Mouse (Mus musculus) lung, embryonic 16.5 days (tissue): ENCODE data around the gene B430306N03Rik. TPM values are rescaled to one million over a fixed set of nuclear protein-coding genes. Genes with fewer than 3 reads are reported as not detected.
"Not testable (repeated sequence)": the region's sequence is repeated elsewhere in the genome, so short reads cannot be mapped to it uniquely, and the experiment has no call there.

Experiments
- ATAC-seq: fragments of 200-750 bp; cut with Nextera tagmentation; 2 replicates; pipeline ENCODE4 v1.8.0; 2017; ENCODE audit warnings: low read depth, mild to moderate bottlenecking, moderate library complexity
- H3K27ac ChIP-seq: fragments of 300-500 bp; sonication (generic); 2 replicates; pipeline ENCODE4 v1.5.1; 2014; ENCODE audit warnings: mild to moderate bottlenecking, control low read depth, low read length
- H3K27me3 ChIP-seq: fragments of 300-500 bp; sonication (generic); 2 replicates; pipeline ENCODE4 v1.6.1; 2014; ENCODE audit warnings: low read depth, low read length, mixed read lengths; ENCODE audit not compliant: control insufficient read depth, insufficient read depth
- H3K36me3 ChIP-seq: fragments of 300-500 bp; sonication (generic); 2 replicates; pipeline ENCODE4 v1.6.1; 2014; ENCODE audit warnings: low read length; ENCODE audit not compliant: control insufficient read depth, insufficient read depth
- H3K4me1 ChIP-seq: fragments of 300-500 bp; sonication (generic); replicated peaks from 2 replicates; pipeline ENCODE4 v1.6.1; 2014; ENCODE audit warnings: low read length, mixed read lengths; ENCODE audit not compliant: control insufficient read depth, insufficient read depth
- H3K4me2 ChIP-seq: fragments of 300-500 bp; sonication (generic); 2 replicates; pipeline ENCODE4 v1.6.1; 2014; ENCODE audit warnings: low read depth, low read length, control low read depth
- H3K4me3 ChIP-seq: fragments of 300-500 bp; sonication (generic); 2 replicates; pipeline ENCODE4 v1.5.1; 2014; ENCODE audit warnings: mild to moderate bottlenecking, low read length, control low read depth
- H3K9ac ChIP-seq: fragments of 300-500 bp; sonication (generic); 2 replicates; pipeline ENCODE4 v1.6.1; 2014; ENCODE audit warnings: low read length, control low read depth
- H3K9me3 ChIP-seq: fragments of 300-500 bp; sonication (generic); 2 replicates; pipeline ENCODE4 v1.6.1; 2016; ENCODE audit warnings: low read length; ENCODE audit not compliant: control insufficient read depth
- WGBS: fragments of 180-500 bp; shearing (Covaris S2); extraction: QIAGEN DNeasy Blood & Tissue Kit; methylation state at CpG from one replicate; pipeline ENCODE4 v1.1.7; 2014; 5-methylcytosine and 5-hydroxymethylcytosine counted together
- polyA plus RNA-seq: library from polyadenylated mRNA; unstranded; fragments of >200 nt; fragmentation: Nextera tagmentation; extraction: Ambion mirVana; gene quantifications from 2 replicates; pipeline ENCODE4 v1.2.1, GENCODE M21; 2015

The B430306N03Rik gene
- polyA plus RNA-seq, 1 experiment from 2014 or later, result 0.34 TPM

DNA sequence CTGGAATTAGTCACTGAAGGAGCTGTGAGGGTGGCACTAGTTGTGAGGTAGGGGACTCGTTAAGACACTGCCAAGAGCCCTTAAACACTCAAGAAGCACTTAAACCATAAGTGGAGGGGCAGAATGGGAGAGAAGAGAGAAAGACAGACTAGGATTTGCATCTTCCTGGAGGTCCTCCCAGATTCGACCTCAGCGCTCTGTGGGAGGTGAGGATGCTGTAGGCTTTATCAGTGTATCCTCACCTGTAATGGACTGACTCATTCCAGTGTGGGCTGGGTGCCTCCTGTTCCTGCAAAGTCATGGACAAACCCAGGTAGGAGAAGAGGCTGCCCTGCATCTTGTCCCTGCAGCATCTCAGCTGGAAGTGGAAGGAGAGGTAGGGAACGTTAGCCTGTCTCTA lies 30.9 kb downstream of the B430306N03Rik start:
- no peak for ATAC-seq
- Histone ChIP-seq H3K36me3 (no peaks in the 10 kb centered on the region), H3K27me3 (no peaks in the 10 kb centered on the region), H3K9ac (no peak overlapping the region), H3K4me3 (no peak overlapping the region), H3K9me3 (no peaks in the 10 kb centered on the region), H3K4me2 (no peak overlapping the region), H3K27ac (no peak overlapping the region), H3K4me1 (no peaks in the 10 kb centered on the region)
- WGBS, result 47% methylated on average over 4 of the region's 4 CpGs

DNA sequence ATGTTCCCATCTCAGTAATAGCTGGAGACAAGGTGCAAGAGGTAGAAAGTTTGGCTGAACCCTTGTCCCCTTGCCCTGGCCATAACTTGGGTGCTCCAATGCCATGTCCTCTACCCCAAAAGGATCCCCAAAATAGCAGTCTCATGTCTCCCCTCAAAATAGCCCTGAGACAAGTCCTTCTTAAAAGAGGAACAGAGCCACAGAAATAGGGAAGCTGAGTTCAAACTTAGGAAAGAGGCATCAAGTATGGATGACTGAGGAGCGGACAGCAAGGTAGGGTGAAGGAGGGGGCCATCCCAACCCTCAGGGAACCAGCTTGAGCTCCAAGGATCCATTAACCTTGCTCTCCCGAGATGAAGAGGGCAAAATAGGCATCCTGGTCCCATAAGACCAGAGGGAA lies 31.3 kb downstream of the B430306N03Rik start:
- Histone ChIP-seq H3K4me3 (no peak overlapping the region), H3K9me3 (no peaks in the 10 kb centered on the region), H3K36me3 (no peaks in the 10 kb centered on the region), H3K27me3 (no peaks in the 10 kb centered on the region), H3K4me1 (no peaks in the 10 kb centered on the region), H3K9ac (no peak overlapping the region), H3K27ac (no peak overlapping the region), H3K4me2 (no peak overlapping the region)
- WGBS, result 69% methylated on average over 2 of the region's 2 CpGs
- ATAC-seq, result no peak

DNA sequence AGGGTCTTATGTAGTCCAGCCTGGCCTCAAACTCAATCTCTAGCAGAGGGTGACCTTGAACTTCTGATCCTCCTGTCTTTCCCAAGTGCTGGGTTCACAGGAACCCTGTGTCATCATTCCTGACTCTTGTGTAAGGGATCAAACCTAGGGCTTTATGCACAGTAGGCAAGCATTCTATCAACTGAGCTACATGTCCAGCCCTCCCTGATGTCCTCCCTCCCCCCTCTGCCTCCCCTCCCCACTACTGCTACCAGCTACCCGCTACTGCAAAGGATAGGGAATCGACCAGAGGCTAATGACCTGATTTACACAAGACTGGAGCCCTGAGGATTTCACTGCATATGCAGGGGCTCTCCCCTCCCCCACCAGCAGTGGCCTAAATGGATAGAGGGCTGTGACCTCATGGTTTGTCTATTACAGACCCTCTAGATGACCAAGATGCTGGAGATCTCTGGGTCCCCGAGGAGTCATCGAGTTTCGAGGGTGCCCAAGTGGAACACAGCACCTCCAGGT lies 34.8 kb downstream of the B430306N03Rik start:
- Histone ChIP-seq H3K9ac (no peak overlapping the region), H3K36me3 (no peaks in the 10 kb centered on the region), H3K4me2 (no peak overlapping the region), H3K4me1 (no peaks in the 10 kb centered on the region), H3K27ac (no peak overlapping the region), H3K9me3 (no peaks in the 10 kb centered on the region), H3K27me3 (no peaks in the 10 kb centered on the region), H3K4me3 (no peak overlapping the region)
- no peak for ATAC-seq
- 72% methylated on average over 5 of the region's 5 CpGs for WGBS

DNA sequence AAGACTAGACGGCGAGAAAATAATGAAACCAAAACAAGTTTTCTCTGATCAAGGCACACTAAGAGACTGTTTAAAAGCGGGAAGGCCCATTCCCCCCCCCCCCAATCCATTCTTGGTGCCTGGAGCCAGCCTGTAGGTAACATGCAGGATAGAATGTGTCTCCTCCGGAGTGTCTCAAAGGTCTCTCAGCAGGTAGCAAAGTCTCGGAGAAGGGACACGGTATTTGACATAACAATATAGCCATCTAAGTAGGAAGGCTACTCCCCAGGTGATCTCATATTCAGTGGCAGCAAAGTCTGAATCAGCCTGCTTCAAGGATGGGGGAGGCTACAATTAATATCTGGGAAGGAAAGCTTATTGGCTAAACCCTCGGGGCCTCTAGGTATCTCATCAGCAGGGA lies 37.0 kb downstream of the B430306N03Rik start:
- H3K27ac ChIP-seq, H3K4me1 ChIP-seq, H3K36me3 ChIP-seq, H3K4me3 ChIP-seq, H3K9me3 ChIP-seq, H3K27me3 ChIP-seq, H3K4me2 ChIP-seq, H3K9ac ChIP-seq, ATAC-seq: not testable (repeated sequence)
- WGBS, result 76% methylated on average over 7 of the region's 7 CpGs

DNA sequence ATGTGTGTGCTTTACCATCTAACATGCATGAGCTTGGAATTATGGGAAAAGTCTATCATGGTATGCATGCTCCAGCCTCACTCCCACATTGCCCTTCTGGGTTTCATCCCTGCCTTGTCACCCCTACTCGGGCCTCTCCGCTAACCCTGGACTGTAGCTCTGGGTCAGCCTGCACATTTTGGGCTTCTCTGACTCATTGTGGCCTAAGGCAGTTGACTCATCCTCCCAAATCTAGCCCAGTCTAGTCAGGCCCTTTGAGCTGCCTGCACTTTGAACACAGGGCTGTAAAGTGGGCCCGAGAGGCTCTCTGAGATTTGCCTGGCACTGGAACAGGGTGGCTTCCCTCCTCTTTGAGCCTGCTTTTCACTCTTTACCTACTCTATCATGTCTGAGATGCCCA lies 39.9 kb downstream of the B430306N03Rik start:
- Histone ChIP-seq H3K9ac (no peak overlapping the region), H3K27ac (no peak overlapping the region), H3K4me3 (no peak overlapping the region), H3K27me3 (no peaks in the 10 kb centered on the region), H3K9me3 (no peaks in the 10 kb centered on the region), H3K4me2 (no peak overlapping the region), H3K36me3 (no peaks in the 10 kb centered on the region), H3K4me1 (no peaks in the 10 kb centered on the region)
- ATAC-seq, result no peak
- WGBS, result 85% methylated on average over 3 of the region's 3 CpGs

DNA sequence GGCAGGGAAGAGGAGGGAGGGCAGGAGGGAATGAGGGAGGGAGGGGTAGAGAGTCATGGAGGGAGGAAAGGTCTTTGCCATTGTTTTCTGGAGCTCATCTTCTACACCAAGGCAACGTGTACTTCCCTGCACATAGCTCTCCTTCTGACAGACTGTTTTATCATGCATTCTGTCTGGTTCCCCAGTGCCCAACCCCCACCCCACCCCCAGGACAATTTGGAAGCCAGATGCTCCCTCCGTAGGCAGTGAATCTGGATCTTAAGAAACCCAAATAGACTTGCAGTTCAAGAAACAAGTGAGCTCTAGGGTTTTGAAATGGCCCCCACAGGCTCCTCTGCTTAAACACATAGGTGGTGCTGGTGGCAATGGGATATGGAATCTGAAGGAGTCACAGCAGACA lies 42.0 kb downstream of the B430306N03Rik start:
- Histone ChIP-seq H3K9me3 (no peaks in the 10 kb centered on the region), H3K4me3 (no peak overlapping the region), H3K4me2 (no peak overlapping the region), H3K4me1 (no peaks in the 10 kb centered on the region), H3K27me3 (no peaks in the 10 kb centered on the region), H3K9ac (no peak overlapping the region), H3K36me3 (no peaks in the 10 kb centered on the region), H3K27ac (no peak overlapping the region)
- ATAC-seq, result no peak
- 50% methylated on average over 2 of the region's 2 CpGs for WGBS

DNA sequence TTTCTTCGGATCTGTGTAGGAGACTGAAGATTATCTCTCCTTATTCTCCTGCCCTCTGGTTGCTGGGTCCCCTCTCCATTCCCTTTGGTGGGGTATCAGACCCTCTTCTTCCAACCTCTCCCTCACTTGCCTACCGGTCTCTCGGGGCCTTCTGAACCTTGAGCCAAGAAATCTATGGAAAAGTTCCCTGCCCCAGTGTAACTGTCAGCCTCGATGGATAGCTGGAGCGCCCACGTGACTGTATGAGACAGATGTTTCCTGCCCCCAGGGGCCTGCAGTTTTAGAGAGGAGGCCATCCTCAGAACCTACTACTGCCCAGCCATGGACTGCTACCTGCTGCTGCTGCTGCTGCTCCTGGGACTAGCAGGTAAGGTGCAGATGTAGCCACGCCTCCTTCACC lies 43.7 kb downstream of the B430306N03Rik start, which contains the start of gene Treml1:
Gene Treml1, plus strand, starts transcription at position 301 of the 400 bp plus-strand sequence.
- no peaks in the 10 kb centered on the region for H3K27me3 ChIP-seq
- ATAC-seq, result no peak
- H3K9me3 ChIP-seq, result no peaks in the 10 kb centered on the region
- H3K4me2 ChIP-seq, result no peak within 1 kb of the TSS
- H3K4me1 ChIP-seq, result no peaks in the 10 kb centered on the region
- no peak within 1 kb of the TSS for H3K9ac ChIP-seq
- H3K4me3 ChIP-seq, result no peak within 1 kb of the TSS
- WGBS, result 71% methylated on average over 7 of the region's 7 CpGs
- no peaks in the 10 kb centered on the region for H3K36me3 ChIP-seq
- H3K27ac ChIP-seq, result no peak within 1 kb of the TSS

DNA sequence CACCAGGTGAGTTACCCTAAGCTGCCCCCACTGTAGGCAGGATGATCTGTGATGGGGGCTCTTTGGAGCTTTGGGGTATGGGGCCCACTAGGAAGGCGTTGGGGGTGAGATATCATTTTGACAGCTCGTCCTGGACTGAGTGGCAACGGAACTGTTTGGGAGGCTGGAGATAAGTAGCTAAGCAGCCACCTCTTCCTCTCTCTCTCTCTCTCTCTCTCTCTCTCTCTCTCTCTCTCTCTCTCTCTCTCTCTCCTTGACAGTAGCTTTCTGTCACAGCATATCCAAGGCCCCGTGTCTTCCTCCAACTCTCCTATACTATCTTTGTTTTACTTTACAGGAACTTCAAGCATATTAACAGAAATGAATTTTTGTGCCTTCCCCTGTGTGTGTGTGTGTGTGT lies 44.5 kb downstream of the B430306N03Rik start:
- ATAC-seq, result no peak
- 38% methylated on average over 4 of the region's 4 CpGs for WGBS

DNA sequence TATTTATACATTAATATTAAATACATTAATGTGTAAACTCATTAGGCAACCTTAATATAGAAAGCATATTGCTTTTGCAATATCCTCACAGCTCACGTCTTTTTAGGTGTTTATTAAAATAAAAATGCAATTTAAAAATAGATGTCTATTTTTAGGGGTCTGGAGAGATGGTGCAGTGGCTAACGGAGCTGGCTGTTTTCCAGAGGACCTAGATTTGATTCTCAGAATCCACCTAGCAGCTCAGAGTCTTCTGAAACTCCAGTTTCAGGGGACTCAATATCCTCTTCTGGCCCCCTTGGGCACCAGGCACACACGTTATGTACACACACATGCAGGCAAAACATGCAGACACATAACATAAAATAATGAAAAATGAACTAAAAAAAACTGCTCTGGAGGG lies 46.4 kb downstream of the B430306N03Rik start:
- H3K4me2 ChIP-seq, result no peak overlapping the region
- H3K4me1 ChIP-seq, result no peaks in the 10 kb centered on the region
- no peak overlapping the region for H3K9ac ChIP-seq
- no peaks in the 10 kb centered on the region for H3K9me3 ChIP-seq
- no peak overlapping the region for H3K27ac ChIP-seq
- no peak overlapping the region for H3K4me3 ChIP-seq
- H3K27me3 ChIP-seq, result no peaks in the 10 kb centered on the region
- ATAC-seq, result no peak
- WGBS, result 40% methylated on average over 3 of the region's 3 CpGs
- H3K36me3 ChIP-seq, result no peaks in the 10 kb centered on the region

More for the DNA sequence above, 44.5 kb downstream of the B430306N03Rik start:
- no peaks in the 10 kb centered on the region for H3K27me3 ChIP-seq
- no peak overlapping the region for H3K4me3 ChIP-seq
- H3K9me3 ChIP-seq, result no peaks in the 10 kb centered on the region
- H3K36me3 ChIP-seq, result no peaks in the 10 kb centered on the region
- H3K27ac ChIP-seq, result no peak overlapping the region
- no peak overlapping the region for H3K4me2 ChIP-seq
- no peak overlapping the region for H3K9ac ChIP-seq
- H3K4me1 ChIP-seq, result no peaks in the 10 kb centered on the region

DNA sequence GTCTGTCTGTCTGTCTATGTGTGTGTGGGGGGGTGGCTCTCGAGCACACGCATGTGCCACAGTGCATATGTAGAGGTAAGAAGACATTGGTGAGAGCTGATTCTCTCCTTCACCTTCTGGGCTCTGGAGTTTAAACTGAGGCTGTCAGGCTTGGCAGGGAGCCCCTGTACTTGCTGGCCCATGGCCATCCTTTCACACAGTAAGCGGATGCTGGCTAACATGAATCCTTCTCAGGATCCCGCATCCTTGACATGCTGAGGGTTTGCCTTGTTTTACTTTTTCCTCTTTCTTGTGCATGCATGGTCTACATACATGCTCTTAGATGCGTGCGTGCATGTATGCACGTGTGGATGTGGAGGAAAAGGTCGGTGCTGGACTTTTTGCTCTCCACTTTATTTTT lies 47.0 kb downstream of the B430306N03Rik start:
- no peaks in the 10 kb centered on the region for H3K27me3 ChIP-seq
- H3K9ac ChIP-seq, result no peak overlapping the region
- no peak overlapping the region for H3K4me2 ChIP-seq
- no peak for ATAC-seq
- no peak overlapping the region for H3K27ac ChIP-seq
- no peaks in the 10 kb centered on the region for H3K9me3 ChIP-seq
- WGBS, result 71% methylated on average over 8 of the region's 8 CpGs
- no peak overlapping the region for H3K4me3 ChIP-seq
- H3K4me1 ChIP-seq, result no peaks in the 10 kb centered on the region
- H3K36me3 ChIP-seq, result no peaks in the 10 kb centered on the region
